Mouse (Mus musculus): ENCODE data around the gene Kif18b. TPM values are rescaled to one million over a fixed set of nuclear protein-coding genes. Genes with fewer than 3 reads are reported as not detected.

The Kif18b gene
- 10 to 100 TPM; 23.2 to 40.7 TPM for polyA plus RNA-seq (2012; fragmentation: generic; extraction: Trizol)

GRCm38 (mm10) chr11:102924557-102925350 lies at the start of gene Kif18b:
Kif18b (minus strand) TSS chr11:102925124.

GRCm38 (mm10) chr11:102946265-102946991 lies 21.5 kb upstream of the Kif18b start, which contains the start of gene C1ql1:
C1ql1 (minus strand) TSS chr11:102946688.

GRCm38 (mm10) chr11:102900763-102901162 lies 24.2 kb downstream of the Kif18b start, which contains the start of gene Gfap:
Gfap (minus strand) TSS chr11:102900912.

GRCm38 (mm10) chr11:102884616-102885219 lies 40.2 kb downstream of the Kif18b start, which contains the start of gene Fam187a:
Fam187a (plus strand) TSS chr11:102885169.

GRCm38 (mm10) chr11:102880585-102881313 lies 44.2 kb downstream of the Kif18b start, which contains the start of the genes Eftud2 and Ccdc103:
Eftud2 (minus strand) TSS chr11:102880985.
Ccdc103 (plus strand) TSS chr11:102881204.

Other genes with a start within 250 kb of the Kif18b start
- 10 to 100 TPM in 1 of 2 experiments, 1 to 10 TPM in 1; 5.4 to 15.4 TPM for gene Ccdc43, start 227.3 kb downstream of the Kif18b start, polyA plus RNA-seq (2012; fragmentation: generic; extraction: Trizol)
- gene Adam11, start 163.7 kb downstream of the Kif18b start, polyA plus RNA-seq (2012; fragmentation: generic; extraction: Trizol): 1 to 10 TPM in 1 of 2 experiments, under 1 TPM in 1; 0.67 to 5.0 TPM
- 10 to 100 TPM in 1 of 2 experiments, 1 to 10 TPM in 1; 5.0 to 31.8 TPM for gene Gjc1, start 105.4 kb downstream of the Kif18b start, polyA plus RNA-seq (2012; fragmentation: generic; extraction: Trizol)
- not detected for gene Higd1b, start 89.3 kb downstream of the Kif18b start, polyA plus RNA-seq (2012; fragmentation: generic; extraction: Trizol)
- gene Eftud2, start 44.1 kb downstream of the Kif18b start, polyA plus RNA-seq (2012; fragmentation: generic; extraction: Trizol): 100 to 1,000 TPM; 148 to 318 TPM
- gene Ccdc103, start 43.9 kb downstream of the Kif18b start, polyA plus RNA-seq (2012; fragmentation: generic; extraction: Trizol): 1 to 10 TPM; 1.9 to 3.8 TPM
- under 1 TPM; 0.02 to 0.04 TPM for gene Fam187a, start 40.0 kb downstream of the Kif18b start, polyA plus RNA-seq (2012; fragmentation: generic; extraction: Trizol)
- gene Gfap, start 24.2 kb downstream of the Kif18b start, polyA plus RNA-seq (2012; fragmentation: generic; extraction: Trizol): under 1 TPM; 0.05 to 0.38 TPM
- not detected for gene C1ql1, start 21.6 kb upstream of the Kif18b start, polyA plus RNA-seq (2012; fragmentation: generic; extraction: Trizol)
- 10 to 100 TPM; 70.6 to 88.9 TPM for gene Nmt1, start 103.1 kb upstream of the Kif18b start, polyA plus RNA-seq (2012; fragmentation: generic; extraction: Trizol)
- gene Dcakd, start 103.2 kb upstream of the Kif18b start, polyA plus RNA-seq (2012; fragmentation: generic; extraction: Trizol): 100 to 1,000 TPM; 148 to 200 TPM
- gene Plcd3, start 176.5 kb upstream of the Kif18b start, polyA plus RNA-seq (2012; fragmentation: generic; extraction: Trizol): 10 to 100 TPM; 20.9 to 60.1 TPM
- gene Acbd4, start 176.6 kb upstream of the Kif18b start, polyA plus RNA-seq (2012; fragmentation: generic; extraction: Trizol): 10 to 100 TPM; 39.7 to 76.4 TPM
- gene Hexim1, start 191.1 kb upstream of the Kif18b start, polyA plus RNA-seq (2012; fragmentation: generic; extraction: Trizol): 10 to 100 TPM in 1 of 2 experiments, 1 to 10 TPM in 1; 9.2 to 53.2 TPM
- 10 to 100 TPM in 1 of 2 experiments, 1 to 10 TPM in 1; 4.9 to 26.4 TPM for gene Hexim2, start 207.3 kb upstream of the Kif18b start, polyA plus RNA-seq (2012; fragmentation: generic; extraction: Trizol)
- gene Fmnl1, start 246.0 kb upstream of the Kif18b start, polyA plus RNA-seq (2012; fragmentation: generic; extraction: Trizol): under 1 TPM; 0.14 to 0.20 TPM

Data from C3H10T1/2 (cell line).